Mouse (Mus musculus): ENCODE measurements around the gene Ppara. TPM values are rescaled to one million over a fixed set of nuclear protein-coding genes. Genes with fewer than 3 reads are reported as not detected.

Ppara gene
- polyA plus RNA-seq, 1 experiment from 2014 or later: 20.5 TPM

GRCm38 (mm10) chr15:85829470-85829869 lies 94.7 kb downstream of the Ppara start:
- ATAC-seq (replicated peaks; ENCODE audit: insufficient number of reproducible peaks, insufficient read depth, low FRiP score, low read depth): no peak
- 74% methylated on average over 5 of the region's 5 CpGs for WGBS

GRCm38 (mm10) chr15:85831954-85832590 lies 97.3 kb downstream of the Ppara start, which contains the start of gene Ttc38:
TSS of gene Ttc38 (plus strand) at chr15:85832306.
- peak; percentile 83 for ATAC-seq (replicated peaks; ENCODE audit: insufficient number of reproducible peaks, insufficient read depth, low FRiP score, low read depth)
- Histone ChIP-seq H3K4me3 (peak within 1 kb of the TSS; percentile 67), H3K9ac (peak within 1 kb of the TSS; percentile 69), H3K36me3 (no peaks in the 10 kb centered on the region), H3K4me1 (replicated peaks) (peaks cover 15% of the 10 kb centered on the region), H3K27me3 (no peaks in the 10 kb centered on the region), H3K4me2 (peak within 1 kb of the TSS; percentile 87), H3K27ac (no peak within 1 kb of the TSS), H3K9me3 (replicated peaks) (no peaks in the 10 kb centered on the region)
- 1% methylated on average over 27 of the region's 27 CpGs for WGBS

More at GRCm38 (mm10) chr15:85829470-85829869, 94.7 kb downstream of the Ppara start:
- Histone ChIP-seq H3K9me3 (replicated peaks) (no peaks in the 10 kb centered on the region), H3K4me3 (no peak overlapping the region), H3K4me1 (replicated peaks) (peaks cover 15% of the 10 kb centered on the region), H3K36me3 (no peaks in the 10 kb centered on the region), H3K9ac (no peak overlapping the region), H3K27ac (no peak overlapping the region), H3K4me2 (no peak overlapping the region), H3K27me3 (peaks cover 2% of the 10 kb centered on the region; the same call in 1 of the 2 replicates)

DNA sequence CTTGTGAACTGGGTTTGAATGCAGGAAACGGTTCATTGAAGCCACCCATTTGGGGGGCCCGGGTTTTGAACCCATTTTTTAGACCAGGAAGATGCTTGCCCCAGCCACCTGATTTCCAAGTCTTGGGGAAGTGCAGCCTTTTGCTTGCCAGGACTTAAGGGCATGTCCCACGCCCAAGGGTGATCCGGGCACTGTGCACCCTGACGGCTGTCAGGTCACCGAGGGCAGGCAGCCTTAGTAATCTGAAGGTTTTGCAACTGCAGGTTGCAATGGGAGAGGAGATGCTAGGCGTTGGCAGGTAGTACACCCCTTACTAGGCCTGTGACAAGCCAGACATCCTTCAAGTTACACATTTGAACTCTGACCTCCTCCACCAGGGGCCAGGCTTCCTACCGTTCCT lies 97.8 kb downstream of the Ppara start:
- no peaks in the 10 kb centered on the region for H3K36me3 ChIP-seq

GRCm38 (mm10) chr15:85835335-85835734 lies 100.6 kb downstream of the Ppara start:
- ATAC-seq (replicated peaks; ENCODE audit: insufficient number of reproducible peaks, insufficient read depth, low FRiP score, low read depth): no peak

More for the DNA sequence above, 97.8 kb downstream of the Ppara start:
- no peak overlapping the region for H3K27ac ChIP-seq
- H3K9me3 ChIP-seq (replicated peaks): no peaks in the 10 kb centered on the region
- H3K4me2 ChIP-seq: peak overlapping the region; percentile 87
- peak overlapping the region; percentile 67 for H3K4me3 ChIP-seq
- 50% methylated on average over 8 of the region's 8 CpGs for WGBS
- no peak for ATAC-seq (replicated peaks; ENCODE audit: insufficient number of reproducible peaks, insufficient read depth, low FRiP score, low read depth)
- peak overlapping the region; percentile 69 for H3K9ac ChIP-seq
- H3K27me3 ChIP-seq: no peaks in the 10 kb centered on the region
- H3K4me1 ChIP-seq (replicated peaks): peaks cover 15% of the 10 kb centered on the region

GRCm38 (mm10) chr15:85836887-85837286 lies 102.1 kb downstream of the Ppara start:
- Histone ChIP-seq H3K36me3 (no peaks in the 10 kb centered on the region), H3K9me3 (replicated peaks) (no peaks in the 10 kb centered on the region), H3K4me3 (no peak overlapping the region), H3K27me3 (no peaks in the 10 kb centered on the region), H3K4me1 (replicated peaks) (peaks cover 9% of the 10 kb centered on the region), H3K27ac (no peak overlapping the region), H3K4me2 (no peak overlapping the region), H3K9ac (no peak overlapping the region)
- 81% methylated on average over 5 of the region's 5 CpGs for WGBS
- ATAC-seq (replicated peaks; ENCODE audit: insufficient number of reproducible peaks, insufficient read depth, low FRiP score, low read depth): no peak

More at GRCm38 (mm10) chr15:85835335-85835734, 100.6 kb downstream of the Ppara start:
- Histone ChIP-seq H3K4me3 (no peak overlapping the region), H3K27me3 (no peaks in the 10 kb centered on the region), H3K4me2 (no peak overlapping the region), H3K27ac (no peak overlapping the region), H3K4me1 (replicated peaks) (peaks cover 15% of the 10 kb centered on the region), H3K9me3 (replicated peaks) (no peaks in the 10 kb centered on the region), H3K9ac (no peak overlapping the region), H3K36me3 (no peaks in the 10 kb centered on the region)
- 52% methylated on average over 3 of the region's 3 CpGs for WGBS

GRCm38 (mm10) chr15:85840983-85841382 lies 106.2 kb downstream of the Ppara start:
- no peak overlapping the region for H3K4me3 ChIP-seq
- ATAC-seq (replicated peaks; ENCODE audit: insufficient number of reproducible peaks, insufficient read depth, low FRiP score, low read depth): no peak
- H3K9ac ChIP-seq: no peak overlapping the region
- no peak overlapping the region for H3K27ac ChIP-seq
- H3K9me3 ChIP-seq (replicated peaks): no peaks in the 10 kb centered on the region
- no peaks in the 10 kb centered on the region for H3K27me3 ChIP-seq
- H3K36me3 ChIP-seq: no peaks in the 10 kb centered on the region
- no peak overlapping the region for H3K4me2 ChIP-seq
- no peaks in the 10 kb centered on the region for H3K4me1 ChIP-seq (replicated peaks)
- 35% methylated on average over 6 of the region's 6 CpGs for WGBS

DNA sequence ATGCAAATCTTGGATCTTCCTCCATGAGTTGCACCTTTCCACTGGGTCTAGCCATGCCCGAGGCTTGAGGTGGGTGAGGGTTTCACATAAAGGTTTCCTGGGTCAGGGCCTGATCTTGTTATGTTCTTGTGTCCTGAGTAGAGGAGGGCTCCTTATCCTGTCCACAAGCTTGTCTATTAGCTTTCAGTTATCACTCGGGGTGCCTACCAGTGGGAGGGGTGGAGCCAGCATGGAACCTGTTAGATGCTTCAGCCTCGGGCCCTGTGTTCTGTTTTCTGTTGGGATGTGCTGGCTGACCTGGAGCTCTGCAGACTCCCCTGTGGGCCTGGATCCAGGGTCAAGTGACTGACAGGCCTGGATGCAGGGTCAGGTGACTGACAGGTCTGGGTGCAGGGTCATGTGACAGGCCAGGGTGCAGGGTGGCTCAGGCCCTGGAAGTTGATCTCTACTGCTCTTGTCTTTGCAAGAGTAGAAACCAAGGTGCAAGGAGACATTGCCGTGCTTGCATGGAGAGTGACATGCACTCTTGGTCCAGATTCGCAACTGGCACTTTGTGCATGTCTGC lies 107.1 kb downstream of the Ppara start:
- no peak overlapping the region for H3K4me2 ChIP-seq
- no peak overlapping the region for H3K27ac ChIP-seq
- H3K4me1 ChIP-seq (replicated peaks): no peaks in the 10 kb centered on the region
- no peaks in the 10 kb centered on the region for H3K9me3 ChIP-seq (replicated peaks)
- H3K9ac ChIP-seq: no peak overlapping the region
- no peaks in the 10 kb centered on the region for H3K27me3 ChIP-seq
- H3K4me3 ChIP-seq: no peak overlapping the region
- no peak for ATAC-seq (replicated peaks; ENCODE audit: insufficient number of reproducible peaks, insufficient read depth, low FRiP score, low read depth)
- H3K36me3 ChIP-seq: no peaks in the 10 kb centered on the region
- 72% methylated on average over 5 of the region's 5 CpGs for WGBS

DNA sequence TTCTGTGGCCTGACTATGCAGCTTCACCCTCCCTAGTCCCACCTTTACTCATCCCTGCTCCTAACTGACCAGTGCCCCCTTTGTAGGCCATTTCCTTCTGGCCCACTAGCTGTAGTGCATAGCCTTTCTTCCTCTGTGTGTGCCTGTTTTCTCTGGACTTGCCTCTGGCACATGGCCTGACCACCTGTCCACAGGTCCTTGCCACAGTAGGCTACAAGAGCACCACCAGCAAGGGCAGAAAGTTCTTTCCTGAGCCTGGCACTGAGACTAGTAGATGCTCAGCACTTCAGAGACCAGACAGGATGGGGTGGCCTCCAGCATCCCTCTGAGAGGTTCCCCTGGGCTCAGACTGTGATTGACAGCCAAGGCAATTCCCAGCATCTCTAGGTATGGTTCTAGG lies 110.3 kb downstream of the Ppara start:
- Histone ChIP-seq H3K4me2 (no peak overlapping the region), H3K9me3 (replicated peaks) (no peaks in the 10 kb centered on the region), H3K36me3 (no peaks in the 10 kb centered on the region), H3K4me3 (no peak overlapping the region), H3K27ac (no peak overlapping the region), H3K4me1 (replicated peaks) (no peaks in the 10 kb centered on the region), H3K9ac (no peak overlapping the region), H3K27me3 (no peaks in the 10 kb centered on the region)
- no peak for ATAC-seq (replicated peaks; ENCODE audit: insufficient number of reproducible peaks, insufficient read depth, low FRiP score, low read depth)

GRCm38 (mm10) chr15:85851656-85852392 lies 117.0 kb downstream of the Ppara start:
- Histone ChIP-seq H3K4me3 (no peak overlapping the region), H3K27ac (no peak overlapping the region), H3K4me1 (replicated peaks) (no peaks in the 10 kb centered on the region), H3K36me3 (no peaks in the 10 kb centered on the region), H3K9me3 (replicated peaks) (no peaks in the 10 kb centered on the region), H3K27me3 (no peaks in the 10 kb centered on the region), H3K4me2 (no peak overlapping the region), H3K9ac (no peak overlapping the region)
- WGBS: 69% methylated on average over 12 of the region's 12 CpGs
- no peak for ATAC-seq (replicated peaks; ENCODE audit: insufficient number of reproducible peaks, insufficient read depth, low FRiP score, low read depth)
